Mouse (Mus musculus) fat pad, adult 2 months (tissue): ENCODE measurements around the gene Afdn.
A peak's percentile ranks its signal among the peaks of the same experiment; 100 is the strongest.
"Not testable (repeated sequence)": the region's sequence is repeated elsewhere in the genome, so short reads cannot be mapped to it uniquely, and the experiment has no call there.

Experiments
- DNase-seq: peaks from one replicate; pipeline ENCODE4 v3.0.0-alpha.2; 2011; ENCODE audit warnings: low read depth, low spot score; ENCODE audit errors: extremely low read depth

The Afdn gene

GRCm38 (mm10) chr17:13764911-13765310 is 4.6 kb downstream of the Afdn start:
- not testable (repeated sequence) for DNase-seq

GRCm38 (mm10) chr17:13768531-13768930 is 8.2 kb downstream of the Afdn start:
- DNase-seq = no peak

GRCm38 (mm10) chr17:13769256-13769655 is 8.9 kb downstream of the Afdn start:
- DNase-seq = no peak

- no peak for DNase-seq
These were observed 17.3 kb downstream of the Afdn start for GRCm38 (mm10) chr17:13777676-13778075.

GRCm38 (mm10) chr17:13778865-13779264 is 18.5 kb downstream of the Afdn start:
- DNase-seq = no peak

GRCm38 (mm10) chr17:13781948-13782347 is 21.6 kb downstream of the Afdn start:
- DNase-seq = no peak

- DNase-seq = no peak
These were observed 23.1 kb downstream of the Afdn start for GRCm38 (mm10) chr17:13783469-13783868.

GRCm38 (mm10) chr17:13790033-13790432 is 29.7 kb downstream of the Afdn start:
- not testable (repeated sequence) for DNase-seq

GRCm38 (mm10) chr17:13797691-13798090 is 37.4 kb downstream of the Afdn start:
- DNase-seq = no peak

- no peak for DNase-seq
These were observed 42.6 kb downstream of the Afdn start for GRCm38 (mm10) chr17:13802836-13803408.

- no peak for DNase-seq
These were observed 45.7 kb downstream of the Afdn start for GRCm38 (mm10) chr17:13806016-13806415.

GRCm38 (mm10) chr17:13817789-13818188 is 57.5 kb downstream of the Afdn start:
- no peak for DNase-seq

- DNase-seq = no peak
These were observed 59.0 kb downstream of the Afdn start for GRCm38 (mm10) chr17:13819342-13819741.

GRCm38 (mm10) chr17:13820676-13821075 is 60.3 kb downstream of the Afdn start:
- DNase-seq = no peak

GRCm38 (mm10) chr17:13825421-13825820 is 65.1 kb downstream of the Afdn start:
- no peak for DNase-seq

- DNase-seq = no peak
These were observed 69.9 kb downstream of the Afdn start for GRCm38 (mm10) chr17:13830234-13830633.

GRCm38 (mm10) chr17:13830636-13831341 is 70.5 kb downstream of the Afdn start:
- no peak for DNase-seq

GRCm38 (mm10) chr17:13835876-13836275 is 75.5 kb downstream of the Afdn start:
- no peak for DNase-seq

- DNase-seq = no peak
These were observed 89.8 kb downstream of the Afdn start for GRCm38 (mm10) chr17:13850175-13850574.

- DNase-seq = not testable (repeated sequence)
These were observed 93.5 kb downstream of the Afdn start for GRCm38 (mm10) chr17:13853883-13854282.

GRCm38 (mm10) chr17:13855396-13855795 is 95.1 kb downstream of the Afdn start:
- DNase-seq = peak; percentile 94

GRCm38 (mm10) chr17:13856429-13857090 is 96.2 kb downstream of the Afdn start:
- peak; percentile 100 for DNase-seq
